Mouse (Mus musculus) layer of hippocampus, adult 9-11 months (tissue): ENCODE data around the gene Slc35c2.

Source experiments
- DNase-seq: peaks from one replicate; pipeline ENCODE4 v3.0.0; 2022

Gene Slc35c2

GRCm38 (mm10) chr2:165234613-165235291 lies 52.9 kb downstream of the Slc35c2 start, which contains the start of gene Cdh22:
TSS of gene Cdh22 (minus strand) at chr2:165234853.
- DNase-seq = peak; percentile 67

- DNase-seq = no peak
These were observed 53.4 kb downstream of the Slc35c2 start for GRCm38 (mm10) chr2:165234291-165234612.

- no peak for DNase-seq
These were observed 54.0 kb downstream of the Slc35c2 start for GRCm38 (mm10) chr2:165233491-165234290.

- DNase-seq = no peak
These were observed 58.6 kb downstream of the Slc35c2 start for GRCm38 (mm10) chr2:165229050-165229449.
